Mouse (Mus musculus): ENCODE results near the gene Sigmar1. TPM values are rescaled to one million over a fixed set of nuclear protein-coding genes. Genes with fewer than 3 reads are reported as not detected.
"Not testable (repeated sequence)": the region's sequence is repeated elsewhere in the genome, so short reads cannot be mapped to it uniquely, and the experiment has no call there.

The Sigmar1 gene
- 50.4 and 55.3 TPM in 2 replicates for polyA plus RNA-seq (2016; fragmentation: Nextera tagmentation; extraction: Ambion mirVana)

DNA sequence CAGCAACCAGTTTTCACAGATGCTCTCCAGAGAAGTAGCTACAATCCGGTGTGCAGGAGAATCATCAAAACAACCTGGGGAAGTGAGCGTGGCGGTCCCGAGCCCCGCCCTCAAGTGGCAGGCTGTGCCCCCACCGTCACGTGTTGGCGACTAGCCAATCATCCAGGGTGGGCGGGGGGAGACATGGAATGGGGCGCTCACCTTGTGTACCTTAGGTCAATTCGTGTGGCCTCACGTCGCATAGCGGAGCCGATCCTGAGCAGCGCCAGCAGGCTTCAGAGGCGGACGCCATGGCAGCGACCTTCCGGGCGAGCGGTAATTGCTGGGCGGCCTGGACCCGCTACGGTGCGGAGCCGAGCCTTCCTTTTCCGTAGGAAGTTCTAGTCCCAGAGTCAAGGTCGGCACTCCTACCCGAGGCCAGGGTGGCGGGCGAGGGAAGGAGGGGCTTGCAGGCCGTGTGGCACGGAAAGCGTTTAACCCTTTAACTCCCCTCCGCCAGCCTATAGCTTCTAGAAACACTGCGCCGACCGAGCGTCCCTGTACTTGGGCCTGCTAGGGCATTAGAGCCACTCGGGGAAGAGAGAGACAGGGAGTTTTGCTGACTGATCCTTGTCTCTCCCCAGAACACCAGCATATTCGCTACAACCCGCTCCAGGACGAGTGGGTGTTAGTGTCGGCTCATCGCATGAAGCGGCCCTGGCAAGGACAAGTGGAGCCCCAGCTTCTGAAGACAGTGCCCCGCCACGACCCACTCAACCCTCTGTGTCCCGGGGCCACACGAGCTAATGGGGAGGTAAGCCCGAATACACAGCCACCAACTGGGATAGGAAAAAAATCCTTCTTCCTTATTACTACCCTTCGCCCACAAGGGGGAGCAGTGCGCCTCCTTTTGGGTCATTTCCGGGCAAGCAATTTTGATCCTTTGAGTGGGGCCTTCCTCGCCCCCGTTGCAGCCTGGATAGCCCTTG is at the start of gene Sigmar1:
Gene Sigmar1, minus strand, starts transcription at position 820 of the 968 bp plus-strand sequence.
- Histone ChIP-seq H3K27ac (replicated peaks) (peak within 1 kb of the TSS; percentile 64), H3K27me3 (peaks cover 6% of the 10 kb centered on the region), H3K9me3 (no peaks in the 10 kb centered on the region), H3K36me3 (no peaks in the 10 kb centered on the region), H3K4me3 (peak within 1 kb of the TSS; percentile 65), H3K9ac (replicated peaks) (peak within 1 kb of the TSS; percentile 65), H3K4me2 (replicated peaks) (peak within 1 kb of the TSS; percentile 79), H3K4me1 (peaks cover 20% of the 10 kb centered on the region)
- ATAC-seq (ENCODE audit: low FRiP score, low read depth), result peak; percentile 66
- WGBS, result 0% methylated on average over 57 of the region's 57 CpGs

DNA sequence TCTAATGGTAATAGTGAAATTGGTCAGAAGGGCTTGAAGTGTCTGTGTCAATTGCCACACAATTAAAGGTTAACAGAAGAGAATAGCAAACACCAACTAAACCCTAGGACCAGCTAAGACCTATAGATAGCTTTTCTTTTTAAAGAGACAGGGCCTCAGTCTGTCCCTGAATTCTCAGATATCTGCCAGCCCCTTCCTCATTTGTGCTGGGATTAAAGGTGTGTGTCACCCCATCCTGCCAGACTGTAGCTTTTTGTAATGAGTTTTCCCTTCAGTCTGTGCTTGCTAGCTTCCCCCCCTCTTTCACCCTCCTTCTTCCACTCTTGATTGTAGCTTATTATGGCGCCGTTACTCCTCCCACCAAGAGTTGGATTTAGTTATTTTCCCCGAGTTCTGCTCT is 27.2 kb upstream of the Sigmar1 start:
- H3K27ac ChIP-seq (replicated peaks); H3K9me3 ChIP-seq; H3K36me3 ChIP-seq; ATAC-seq (ENCODE audit: low FRiP score, low read depth); H3K9ac ChIP-seq (replicated peaks); H3K4me2 ChIP-seq (replicated peaks); H3K27me3 ChIP-seq; H3K4me3 ChIP-seq; H3K4me1 ChIP-seq: not testable (repeated sequence)
- WGBS, result 20% methylated on average over 3 of the region's 3 CpGs

GRCm38 (mm10) chr4:41782711-41783110 is 26.8 kb upstream of the Sigmar1 start:
- H3K27ac ChIP-seq (replicated peaks); H3K4me2 ChIP-seq (replicated peaks); H3K9ac ChIP-seq (replicated peaks); H3K9me3 ChIP-seq; ATAC-seq (ENCODE audit: low FRiP score, low read depth); H3K36me3 ChIP-seq; H3K4me3 ChIP-seq; H3K27me3 ChIP-seq; H3K4me1 ChIP-seq: not testable (repeated sequence)
- 6% methylated on average over 4 of the region's 4 CpGs for WGBS

DNA sequence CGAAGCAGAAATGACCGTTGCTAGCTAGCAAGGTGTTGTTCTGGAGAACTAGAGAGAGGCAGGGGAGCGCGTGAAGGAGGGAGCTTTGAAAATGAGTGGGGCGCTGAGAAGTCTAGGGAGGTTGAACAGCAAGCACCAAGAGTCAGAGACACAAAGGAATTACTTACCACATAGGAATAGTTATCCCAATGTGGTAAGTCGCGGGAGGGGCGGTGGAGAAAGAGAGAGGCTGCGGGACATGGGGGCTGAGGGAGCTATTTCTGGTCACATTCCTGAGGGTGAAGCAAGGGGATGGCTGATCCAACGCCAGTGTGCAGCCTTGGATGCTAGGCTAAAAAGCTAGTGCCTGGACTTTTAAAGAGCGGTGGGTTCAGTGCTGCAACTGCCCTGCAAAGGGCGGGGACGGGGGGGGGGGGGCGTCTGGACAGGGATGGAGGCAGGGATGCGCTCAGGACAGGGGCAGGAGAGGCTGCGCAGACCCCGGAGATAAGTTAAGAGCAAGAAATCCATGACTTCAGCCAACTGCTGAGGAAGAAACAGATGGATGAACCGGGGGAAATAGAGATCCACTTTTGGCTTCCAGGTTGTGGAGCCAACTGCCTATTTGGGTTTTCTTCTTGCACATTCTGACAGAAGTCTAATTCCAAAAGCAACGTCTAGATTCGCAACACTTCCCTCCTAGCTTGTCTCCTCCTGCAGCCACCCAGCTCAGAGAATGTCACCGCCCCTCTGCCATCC is 26.0 kb upstream of the Sigmar1 start:
- not testable (repeated sequence) for H3K36me3 ChIP-seq; ATAC-seq (ENCODE audit: low FRiP score, low read depth); H3K9me3 ChIP-seq; H3K4me2 ChIP-seq (replicated peaks); H3K9ac ChIP-seq (replicated peaks); H3K4me3 ChIP-seq; H3K4me1 ChIP-seq; H3K27me3 ChIP-seq; H3K27ac ChIP-seq (replicated peaks)
- WGBS, result 17% methylated on average over 14 of the region's 21 CpGs

DNA sequence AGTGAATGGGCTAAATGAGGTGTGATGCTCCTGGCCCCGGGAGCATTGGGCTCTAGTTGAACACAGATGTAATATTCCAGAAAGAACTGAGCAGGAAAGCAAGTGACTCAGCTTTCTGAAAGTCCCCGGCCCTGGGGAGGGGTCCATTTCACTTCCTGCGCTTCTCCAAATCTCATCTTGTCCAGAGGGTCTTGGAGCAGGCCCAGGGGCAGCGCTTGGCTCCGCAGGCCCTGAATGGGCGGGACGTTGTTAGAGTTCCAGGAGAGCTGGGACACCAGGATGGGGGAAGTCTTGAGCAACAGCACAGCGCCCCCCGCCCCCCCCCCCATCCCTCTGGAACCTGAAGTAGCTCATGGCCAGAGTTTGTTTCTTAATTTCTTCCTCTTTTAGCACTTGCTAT is 25.3 kb upstream of the Sigmar1 start:
- H3K27ac ChIP-seq (replicated peaks); H3K36me3 ChIP-seq; H3K9me3 ChIP-seq; ATAC-seq (ENCODE audit: low FRiP score, low read depth); H3K4me2 ChIP-seq (replicated peaks); H3K27me3 ChIP-seq; H3K9ac ChIP-seq (replicated peaks); H3K4me3 ChIP-seq; H3K4me1 ChIP-seq: not testable (repeated sequence)
- 20% methylated on average over 9 of the region's 9 CpGs for WGBS

DNA sequence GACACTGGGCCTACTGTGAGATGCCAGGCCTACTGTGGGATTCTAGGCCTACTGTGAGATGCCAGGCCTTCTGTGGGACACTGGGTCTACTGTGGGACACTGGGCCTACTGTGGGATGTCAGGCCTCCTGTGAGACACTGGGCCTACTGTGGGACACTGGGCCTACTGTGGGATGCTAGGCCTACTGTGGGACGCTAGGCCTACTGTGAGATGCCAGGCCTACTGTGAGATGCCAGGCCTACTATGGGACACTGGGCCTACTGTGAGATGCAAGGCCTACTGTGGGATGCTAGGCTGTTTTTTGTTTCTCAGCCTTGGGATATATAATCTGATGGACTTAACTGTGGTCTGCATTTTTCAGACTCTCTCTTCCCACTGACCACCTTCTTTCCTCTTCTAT is 19.9 kb upstream of the Sigmar1 start:
- not testable (repeated sequence) for H3K4me2 ChIP-seq (replicated peaks); H3K4me1 ChIP-seq; H3K27me3 ChIP-seq; ATAC-seq (ENCODE audit: low FRiP score, low read depth); H3K27ac ChIP-seq (replicated peaks); H3K36me3 ChIP-seq; H3K9me3 ChIP-seq; H3K9ac ChIP-seq (replicated peaks); H3K4me3 ChIP-seq
- 87% methylated on average over 1 of the region's 1 CpGs for WGBS

DNA sequence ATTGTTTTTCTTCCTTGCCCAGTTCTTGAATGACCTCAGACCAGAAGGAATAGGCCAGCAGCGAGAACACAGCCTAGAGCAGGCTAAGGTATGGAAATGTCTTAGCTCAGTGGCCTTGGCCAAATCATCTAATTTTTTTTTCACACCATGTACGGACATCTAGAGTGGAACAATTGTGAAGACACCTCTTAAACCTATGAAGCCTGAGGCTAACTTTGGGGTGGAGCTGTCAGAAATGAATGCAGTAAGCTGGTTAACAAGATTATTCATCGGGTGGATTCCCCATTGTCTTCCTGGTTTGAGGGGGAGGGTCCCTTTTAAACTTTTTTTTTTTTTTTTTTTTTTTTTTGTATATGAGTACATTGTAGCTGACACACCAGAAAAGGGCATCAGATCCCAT is 18.5 kb upstream of the Sigmar1 start:
- Histone ChIP-seq H3K27ac (replicated peaks) (peak overlapping the region; percentile 30; the same call in 1 of the 2 replicates), H3K4me2 (replicated peaks) (peak overlapping the region; percentile 48), H3K9ac (replicated peaks) (0 out of 2 replicates have a peak overlapping the region, but pooled peaks have one; percentile 15), H3K4me3 (peak overlapping the region; percentile 35)
- 53% methylated on average over 3 of the region's 3 CpGs for WGBS
- not testable (repeated sequence) for H3K27me3 ChIP-seq; H3K9me3 ChIP-seq; H3K4me1 ChIP-seq; ATAC-seq (ENCODE audit: low FRiP score, low read depth); H3K36me3 ChIP-seq

DNA sequence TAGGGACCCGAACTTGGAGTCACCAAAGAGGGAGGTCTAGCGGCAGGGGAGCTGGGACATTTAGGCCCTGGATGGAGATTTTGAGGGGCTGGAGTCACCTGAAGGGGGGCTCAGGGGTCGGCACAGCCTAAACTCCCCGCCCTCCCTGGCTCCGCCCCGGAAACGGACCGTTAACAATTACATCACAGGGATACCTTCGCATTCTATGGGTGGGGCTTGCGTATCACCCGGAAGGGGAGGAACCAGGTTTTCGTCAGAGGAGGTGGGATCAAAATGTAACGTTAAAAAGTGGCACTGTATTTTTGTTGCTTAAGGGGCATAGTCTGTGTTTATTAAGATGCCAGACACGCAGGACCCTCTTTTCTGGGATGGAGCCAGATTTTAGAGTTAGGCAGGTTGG is 18.0 kb upstream of the Sigmar1 start, which contains the start of gene Ccl27a:
Gene Ccl27a, minus strand, starts transcription at position 246 of the 400 bp plus-strand sequence.
- not testable (repeated sequence) for H3K36me3 ChIP-seq; H3K4me1 ChIP-seq; ATAC-seq (ENCODE audit: low FRiP score, low read depth); H3K27me3 ChIP-seq; H3K9me3 ChIP-seq
- 0% methylated on average over 12 of the region's 14 CpGs for WGBS
- H3K4me2 ChIP-seq (replicated peaks), result peak within 1 kb of the TSS; percentile 53
- peak within 1 kb of the TSS; percentile 35; the same call in 1 of the 2 replicates for H3K27ac ChIP-seq (replicated peaks)
- peak within 1 kb of the TSS; percentile 48 for H3K4me3 ChIP-seq
- H3K9ac ChIP-seq (replicated peaks), result peak within 1 kb of the TSS; percentile 59

DNA sequence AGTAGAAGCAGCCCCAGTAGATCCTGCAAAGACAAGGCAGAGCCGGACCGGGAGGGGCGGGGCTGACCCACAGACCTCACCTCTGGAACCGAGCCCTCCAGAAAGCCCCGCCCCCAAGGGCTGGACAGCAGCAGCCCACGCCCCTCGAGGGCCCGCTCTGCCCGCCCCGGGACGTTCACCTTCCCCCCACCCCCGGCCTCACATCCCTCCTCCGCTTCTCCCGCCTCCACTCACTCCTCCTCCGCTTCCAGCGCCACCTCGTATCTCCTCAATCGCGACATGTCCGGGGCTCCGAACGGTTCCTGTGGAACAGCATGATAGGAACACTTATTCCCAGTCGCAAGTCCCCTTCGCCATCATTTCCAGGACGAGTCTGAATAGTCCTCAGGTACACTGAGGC is 17.5 kb upstream of the Sigmar1 start:
- H3K36me3 ChIP-seq; H3K9me3 ChIP-seq; H3K4me1 ChIP-seq; ATAC-seq (ENCODE audit: low FRiP score, low read depth); H3K27me3 ChIP-seq: not testable (repeated sequence)
- Histone ChIP-seq H3K4me3 (peak overlapping the region; percentile 48), H3K27ac (replicated peaks) (peak overlapping the region; percentile 35; the same call in 1 of the 2 replicates), H3K9ac (replicated peaks) (peak overlapping the region; percentile 59), H3K4me2 (replicated peaks) (peak overlapping the region; percentile 53)
- under 1% methylated on average over 18 of the region's 25 CpGs for WGBS

DNA sequence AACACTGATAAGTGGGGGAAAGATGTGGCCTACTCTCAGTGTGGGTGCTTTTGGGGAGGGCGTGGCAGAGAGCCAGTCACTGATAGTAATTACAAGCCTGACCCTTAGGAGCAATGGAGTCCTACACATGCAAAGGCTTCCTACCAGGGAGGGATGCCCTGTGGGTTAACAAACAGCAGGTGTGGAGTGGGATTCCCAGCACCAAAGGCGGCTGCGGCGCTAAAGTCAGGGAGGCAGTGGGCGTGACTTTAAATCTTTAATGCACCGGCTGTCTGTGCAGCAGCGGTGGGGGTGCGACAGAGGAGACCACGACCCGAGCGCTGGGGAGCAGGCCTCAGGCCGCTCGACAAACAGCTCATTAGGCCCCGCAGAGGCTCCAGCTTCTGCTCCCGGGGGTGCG is 17.0 kb upstream of the Sigmar1 start:
- peak overlapping the region; percentile 46 for H3K4me2 ChIP-seq (replicated peaks)
- not testable (repeated sequence) for ATAC-seq (ENCODE audit: low FRiP score, low read depth); H3K9me3 ChIP-seq; H3K36me3 ChIP-seq; H3K27me3 ChIP-seq; H3K27ac ChIP-seq (replicated peaks); H3K4me1 ChIP-seq
- H3K4me3 ChIP-seq, result peak overlapping the region; percentile 26
- 0 out of 2 replicates have a peak overlapping the region, but pooled peaks have one; percentile 28 for H3K9ac ChIP-seq (replicated peaks)
- 6% methylated on average over 7 of the region's 16 CpGs for WGBS

GRCm38 (mm10) chr4:41767301-41767700 is 11.3 kb upstream of the Sigmar1 start:
- not testable (repeated sequence) for H3K9me3 ChIP-seq; ATAC-seq (ENCODE audit: low FRiP score, low read depth); H3K27me3 ChIP-seq; H3K36me3 ChIP-seq; H3K4me3 ChIP-seq; H3K9ac ChIP-seq (replicated peaks); H3K4me2 ChIP-seq (replicated peaks); H3K27ac ChIP-seq (replicated peaks); H3K4me1 ChIP-seq
- 87% methylated on average over 10 of the region's 10 CpGs for WGBS

DNA sequence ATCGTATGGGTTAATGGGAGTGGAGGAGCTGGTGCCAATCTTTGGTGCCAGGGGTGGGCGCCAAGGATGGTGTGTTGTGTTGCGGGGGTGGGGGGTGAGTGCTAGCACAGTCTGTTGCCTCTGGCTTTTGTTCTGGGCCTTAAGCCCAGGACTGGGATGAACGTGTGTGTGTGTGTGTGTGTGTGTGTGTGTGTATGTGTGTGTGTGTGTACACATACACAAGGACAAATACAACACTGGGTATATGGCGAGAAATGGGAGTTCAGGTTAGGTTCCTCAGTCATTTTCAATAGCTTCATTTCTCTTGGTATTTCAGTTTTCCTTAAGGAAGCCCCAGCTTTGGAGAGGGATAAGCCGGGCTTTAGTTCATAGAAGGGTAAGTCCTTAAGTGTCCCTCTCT is 7.2 kb upstream of the Sigmar1 start:
- not testable (repeated sequence) for H3K9me3 ChIP-seq; H3K36me3 ChIP-seq; ATAC-seq (ENCODE audit: low FRiP score, low read depth); H3K9ac ChIP-seq (replicated peaks); H3K27ac ChIP-seq (replicated peaks); H3K4me3 ChIP-seq; H3K27me3 ChIP-seq; H3K4me2 ChIP-seq (replicated peaks)
- peaks cover 34% of the 10 kb centered on the region for H3K4me1 ChIP-seq
- WGBS, result 93% methylated on average over 4 of the region's 6 CpGs
